Mouse (Mus musculus): ENCODE data around the gene Klhl12.

DNA sequence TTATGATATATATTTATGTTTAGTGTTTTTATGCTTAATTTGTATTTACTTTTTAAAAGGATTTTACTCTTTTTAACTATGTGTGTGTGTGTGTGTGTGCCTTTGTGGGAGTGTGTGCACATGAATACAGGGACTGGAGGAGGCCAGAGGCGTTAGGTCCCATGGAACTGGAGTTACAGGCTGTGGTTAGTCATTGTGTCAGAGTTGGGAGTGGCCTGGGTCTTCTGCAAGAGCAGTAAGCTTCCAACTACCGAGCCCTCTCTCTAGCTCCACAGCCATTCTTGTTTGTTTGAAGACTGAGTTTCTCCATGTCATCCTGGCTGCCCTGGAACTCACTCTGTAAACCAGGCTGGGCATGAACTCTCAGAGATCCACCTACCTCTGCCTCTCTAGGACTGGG lies 67.0 kb downstream of the Klhl12 start:
- TF ChIP-seq POLR2A (IDR thresholded peaks at IDR 0.05; ENCODE audit: control insufficient read depth, extremely low read depth, insufficient read depth, low read length, poor library complexity) (no peak), CTCF (IDR thresholded peaks at IDR 0.05; ENCODE audit: borderline replicate concordance, control insufficient read depth, extremely low read depth, insufficient read depth, low read length, poor library complexity) (no peak)

Data from thymus, adult 2 months (tissue).